Mouse (Mus musculus) neural tube, embryonic 13.5 days (tissue): Measurements from ENCODE around the gene Fat4. TPM values are rescaled to one million over a fixed set of nuclear protein-coding genes. Genes with fewer than 3 reads are reported as not detected.
A peak's percentile ranks its signal among the peaks of the same experiment; 100 is the strongest.

ENCODE experiments used
- ATAC-seq: fragments of 200-750 bp; cut with Nextera tagmentation; 2 replicates; pipeline ENCODE4 v1.8.0; 2017; ENCODE audit warnings: low read depth, mild to moderate bottlenecking, moderate TSS enrichment, moderate library complexity
- H3K27ac ChIP-seq: fragments of 300-500 bp; sonication (generic); replicated peaks from 2 replicates; pipeline ENCODE4 v1.5.1; 2015; ENCODE audit warnings: moderate library complexity, mild to moderate bottlenecking, inconsistent platforms
- H3K27me3 ChIP-seq: fragments of 300-500 bp; sonication (generic); 2 replicates; pipeline ENCODE4 v1.6.1; 2015; ENCODE audit warnings: mild to moderate bottlenecking, inconsistent platforms
- H3K36me3 ChIP-seq: fragments of 300-500 bp; sonication (generic); 2 replicates; pipeline ENCODE4 v1.6.1; 2015; ENCODE audit warnings: mild to moderate bottlenecking, inconsistent platforms
- H3K4me1 ChIP-seq: fragments of 300-500 bp; sonication (generic); replicated peaks from 2 replicates; pipeline ENCODE4 v1.6.1; 2015; ENCODE audit warnings: inconsistent platforms
- H3K4me2 ChIP-seq: fragments of 300-500 bp; sonication (generic); 2 replicates; pipeline ENCODE4 v1.6.1; 2015; ENCODE audit warnings: inconsistent platforms, mild to moderate bottlenecking, moderate library complexity
- H3K4me3 ChIP-seq: fragments of 300-500 bp; sonication (generic); 2 replicates; pipeline ENCODE4 v1.5.1; 2015; ENCODE audit warnings: mild to moderate bottlenecking, inconsistent platforms
- H3K9ac ChIP-seq: fragments of 300-500 bp; sonication (generic); 2 replicates; pipeline ENCODE4 v1.6.1; 2015; ENCODE audit warnings: moderate library complexity, mild to moderate bottlenecking, inconsistent platforms
- H3K9me3 ChIP-seq: fragments of 300-500 bp; sonication (generic); 2 replicates; pipeline ENCODE4 v1.6.1; 2016; ENCODE audit warnings: inconsistent platforms
- WGBS: fragments of 180-500 bp; shearing (Covaris S2); methylation state at CpG from one replicate; pipeline ENCODE4 v1.1.7; 2015; 5-methylcytosine and 5-hydroxymethylcytosine counted together
- polyA plus RNA-seq: library from polyadenylated mRNA; unstranded; fragments of >200 nt; fragmentation: Nextera tagmentation; extraction: Ambion mirVana; gene quantifications from 2 replicates; pipeline ENCODE4 v1.2.1, GENCODE M21; 2015

Gene Fat4
- polyA plus RNA-seq, 1 experiment from 2014 or later: 11.5 TPM

- Histone ChIP-seq H3K9me3 (no peaks in the 10 kb centered on the region), H3K27ac (peak overlapping the region; percentile 68), H3K4me3 (peak overlapping the region; percentile 24; the same call in 1 of the 2 replicates), H3K4me2 (peak overlapping the region; percentile 53), H3K36me3 (no peaks in the 10 kb centered on the region), H3K27me3 (no peaks in the 10 kb centered on the region), H3K4me1 (peaks cover 67% of the 10 kb centered on the region), H3K9ac (0 out of 2 replicates have a peak overlapping the region, but pooled peaks have one; percentile 49)
- no peak for ATAC-seq
- 19% methylated on average over 13 of the region's 13 CpGs for WGBS
Observed at GRCm38 (mm10) chr3:38908426-38909111, 21.8 kb downstream of the Fat4 start.

GRCm38 (mm10) chr3:38912768-38913487, 26.2 kb downstream of the Fat4 start:
- H3K27ac ChIP-seq: 0 out of 2 replicates have a peak overlapping the region, but pooled peaks have one; percentile 42
- H3K4me3 ChIP-seq: no peak overlapping the region
- H3K4me2 ChIP-seq: no peak overlapping the region
- no peaks in the 10 kb centered on the region for H3K9me3 ChIP-seq
- ATAC-seq: peak; percentile 64
- H3K4me1 ChIP-seq: peaks cover 43% of the 10 kb centered on the region
- 32% methylated on average over 5 of the region's 5 CpGs for WGBS
- H3K9ac ChIP-seq: no peak overlapping the region
- no peaks in the 10 kb centered on the region for H3K36me3 ChIP-seq
- H3K27me3 ChIP-seq: no peaks in the 10 kb centered on the region

- Histone ChIP-seq H3K9me3 (no peaks in the 10 kb centered on the region), H3K36me3 (no peaks in the 10 kb centered on the region), H3K9ac (no peak overlapping the region), H3K27ac (peak overlapping the region; percentile 18; the same call in 1 of the 2 replicates), H3K4me3 (no peak overlapping the region), H3K4me1 (peaks cover 43% of the 10 kb centered on the region), H3K27me3 (no peaks in the 10 kb centered on the region), H3K4me2 (no peak overlapping the region)
- ATAC-seq: peak; percentile 45
- WGBS: 23% methylated on average over 11 of the region's 11 CpGs
Observed at GRCm38 (mm10) chr3:38913488-38914105, 26.9 kb downstream of the Fat4 start.

GRCm38 (mm10) chr3:38918926-38919325, 32.2 kb downstream of the Fat4 start:
- ATAC-seq: no peak
- H3K27ac ChIP-seq: peak overlapping the region; percentile 28; the same call in 1 of the 2 replicates
- 0 out of 2 replicates have a peak, but pooled peaks cover 6% of the 10 kb centered on the region for H3K36me3 ChIP-seq
- WGBS: 61% methylated on average over 2 of the region's 2 CpGs
- H3K9ac ChIP-seq: no peak overlapping the region
- H3K4me2 ChIP-seq: no peak overlapping the region
- no peak overlapping the region for H3K4me3 ChIP-seq
- H3K9me3 ChIP-seq: no peaks in the 10 kb centered on the region
- peaks cover 26% of the 10 kb centered on the region for H3K4me1 ChIP-seq
- H3K27me3 ChIP-seq: no peaks in the 10 kb centered on the region

GRCm38 (mm10) chr3:38921031-38921430, 34.3 kb downstream of the Fat4 start:
- Histone ChIP-seq H3K4me2 (no peak overlapping the region), H3K9ac (no peak overlapping the region), H3K9me3 (no peaks in the 10 kb centered on the region), H3K36me3 (0 out of 2 replicates have a peak, but pooled peaks cover 6% of the 10 kb centered on the region), H3K4me3 (no peak overlapping the region), H3K4me1 (peaks cover 21% of the 10 kb centered on the region), H3K27me3 (no peaks in the 10 kb centered on the region), H3K27ac (no peak overlapping the region)
- ATAC-seq: no peak
- WGBS: 78% methylated on average over 2 of the region's 2 CpGs

DNA sequence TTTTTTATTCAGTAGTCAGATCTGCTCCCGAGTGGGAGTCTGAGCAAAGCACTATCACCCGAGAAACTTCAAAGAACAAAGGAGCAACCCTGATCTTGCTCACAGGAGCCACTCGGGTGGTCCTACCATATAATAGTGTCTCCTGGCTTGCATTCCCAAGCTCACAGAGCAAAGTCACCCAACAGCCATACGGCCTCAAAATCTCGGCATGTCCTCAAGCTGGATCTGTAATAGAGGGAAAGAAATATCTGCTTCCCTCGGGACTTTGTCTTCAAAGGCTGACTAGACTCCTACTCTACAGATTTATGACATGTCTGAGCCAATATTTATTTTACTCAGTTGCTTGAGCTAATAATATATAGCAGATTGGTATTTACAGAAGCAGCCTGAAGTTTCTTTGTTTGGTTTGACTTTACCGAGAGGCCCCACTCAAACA, 36.5 kb downstream of the Fat4 start:
- Histone ChIP-seq H3K27ac (no peak overlapping the region), H3K9ac (no peak overlapping the region), H3K4me3 (no peak overlapping the region), H3K4me2 (no peak overlapping the region), H3K4me1 (peaks cover 16% of the 10 kb centered on the region), H3K27me3 (no peaks in the 10 kb centered on the region), H3K36me3 (0 out of 2 replicates have a peak, but pooled peaks cover 6% of the 10 kb centered on the region), H3K9me3 (no peaks in the 10 kb centered on the region)
- ATAC-seq: no peak
- 54% methylated on average over 7 of the region's 7 CpGs for WGBS

- Histone ChIP-seq H3K4me2 (no peak overlapping the region), H3K9me3 (no peaks in the 10 kb centered on the region), H3K27me3 (no peaks in the 10 kb centered on the region), H3K36me3 (no peaks in the 10 kb centered on the region), H3K9ac (no peak overlapping the region), H3K4me3 (no peak overlapping the region), H3K27ac (0 out of 2 replicates have a peak overlapping the region, but pooled peaks have one; percentile 0), H3K4me1 (peaks cover 15% of the 10 kb centered on the region)
- ATAC-seq: no peak
- WGBS: 67% methylated on average over 4 of the region's 4 CpGs
Observed at GRCm38 (mm10) chr3:38928076-38928686, 41.4 kb downstream of the Fat4 start.

GRCm38 (mm10) chr3:38928751-38929150, 42.0 kb downstream of the Fat4 start:
- H3K4me2 ChIP-seq: no peak overlapping the region
- H3K27ac ChIP-seq: no peak overlapping the region
- no peaks in the 10 kb centered on the region for H3K27me3 ChIP-seq
- peaks cover 19% of the 10 kb centered on the region for H3K4me1 ChIP-seq
- H3K4me3 ChIP-seq: no peak overlapping the region
- H3K9ac ChIP-seq: no peak overlapping the region
- 75% methylated on average over 3 of the region's 3 CpGs for WGBS
- ATAC-seq: no peak
- H3K36me3 ChIP-seq: no peaks in the 10 kb centered on the region
- no peaks in the 10 kb centered on the region for H3K9me3 ChIP-seq

DNA sequence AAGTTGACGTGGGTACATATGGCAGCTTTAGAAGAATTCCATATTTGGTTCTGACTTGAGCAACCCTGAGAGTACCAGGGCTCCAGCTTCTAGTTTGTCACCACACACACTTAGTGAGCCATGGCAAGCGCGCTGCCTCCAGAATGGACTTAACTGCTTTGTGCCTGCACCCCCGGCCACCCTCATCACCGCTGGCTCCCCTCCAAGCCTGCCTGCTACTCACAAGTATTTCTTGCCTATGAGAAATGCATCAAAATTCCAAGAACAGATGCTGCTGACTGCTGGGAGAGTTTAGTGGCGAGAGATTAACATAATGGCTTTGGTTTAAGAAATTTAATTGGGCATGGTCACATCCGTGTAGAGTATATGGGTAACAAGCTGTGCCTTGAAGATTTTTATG, 48.0 kb downstream of the Fat4 start:
- Histone ChIP-seq H3K27ac (peak overlapping the region; percentile 62), H3K9me3 (no peaks in the 10 kb centered on the region), H3K9ac (no peak overlapping the region), H3K4me2 (0 out of 2 replicates have a peak overlapping the region, but pooled peaks have one; percentile 2), H3K27me3 (no peaks in the 10 kb centered on the region), H3K36me3 (no peaks in the 10 kb centered on the region), H3K4me3 (no peak overlapping the region), H3K4me1 (peaks cover 67% of the 10 kb centered on the region)
- no peak; the same call in 1 of the 2 replicates for ATAC-seq
- WGBS: 38% methylated on average over 7 of the region's 7 CpGs

GRCm38 (mm10) chr3:38936485-38936884, 49.7 kb downstream of the Fat4 start:
- Histone ChIP-seq H3K4me2 (no peak overlapping the region), H3K27me3 (no peaks in the 10 kb centered on the region), H3K27ac (peak overlapping the region; percentile 59; the same call in 1 of the 2 replicates), H3K9me3 (no peaks in the 10 kb centered on the region), H3K36me3 (no peaks in the 10 kb centered on the region), H3K9ac (no peak overlapping the region), H3K4me1 (peaks cover 66% of the 10 kb centered on the region), H3K4me3 (no peak overlapping the region)
- ATAC-seq: no peak
- WGBS: 77% methylated on average over 7 of the region's 7 CpGs

- peaks cover 64% of the 10 kb centered on the region for H3K4me1 ChIP-seq
- peak; percentile 48; the same call in 1 of the 2 replicates for ATAC-seq
- WGBS: 33% methylated on average over 8 of the region's 8 CpGs
- H3K4me3 ChIP-seq: no peak overlapping the region
- peak overlapping the region; percentile 59 for H3K27ac ChIP-seq
- no peaks in the 10 kb centered on the region for H3K27me3 ChIP-seq
- H3K36me3 ChIP-seq: peaks cover 5% of the 10 kb centered on the region; the same call in 1 of the 2 replicates
- no peak overlapping the region for H3K4me2 ChIP-seq
- no peak overlapping the region for H3K9ac ChIP-seq
- no peaks in the 10 kb centered on the region for H3K9me3 ChIP-seq
Observed at GRCm38 (mm10) chr3:38937159-38937558, 50.4 kb downstream of the Fat4 start.
